Mouse (Mus musculus): ENCODE measurements around the gene Tmem140. TPM values are rescaled to one million over a fixed set of nuclear protein-coding genes. Genes with fewer than 3 reads are reported as not detected.

Tmem140 gene
- polyA plus RNA-seq, 1 experiment = not detected

GRCm38 (mm10) chr6:34887131-34887850 lies 24.3 kb downstream of the Tmem140 start:
- 56% methylated on average over 6 of the region's 6 CpGs for WGBS
- no peaks in the 10 kb centered on the region for H3K4me1 ChIP-seq (ENCODE audit: control insufficient read depth, insufficient read depth, low read length)
- H3K4me3 ChIP-seq (ENCODE audit: insufficient read depth, low read depth, low read length) = no peak overlapping the region
- no peak overlapping the region for H3K27ac ChIP-seq (ENCODE audit: insufficient read depth, low read depth, low read length)
- no peak for TF ChIP-seq CTCF (IDR thresholded peaks at IDR 0.05; ENCODE audit: insufficient read depth, low read depth, low read length)
- no peak for TF ChIP-seq POLR2A (IDR thresholded peaks at IDR 0.05; ENCODE audit: insufficient read depth, low read depth, low read length)

DNA sequence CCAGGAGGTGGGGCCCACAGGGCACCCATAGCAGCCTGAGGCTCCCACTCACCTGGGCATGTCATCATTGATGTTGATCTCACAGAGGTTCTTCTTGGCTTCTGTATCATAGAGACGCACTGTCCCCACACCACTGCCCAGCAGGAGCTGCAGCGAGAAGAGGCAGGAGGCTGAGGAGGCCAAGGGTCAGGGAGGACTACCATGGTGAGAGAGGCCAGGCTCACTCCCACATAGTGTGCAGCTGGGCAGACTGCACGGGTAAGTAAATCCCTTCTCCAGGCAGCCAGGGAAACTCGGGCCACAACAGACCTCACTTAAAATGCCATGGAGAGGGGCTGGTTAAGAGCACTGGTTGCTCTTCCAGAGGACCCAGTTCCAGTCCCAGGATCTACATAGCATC lies 26.2 kb downstream of the Tmem140 start:
- H3K27ac ChIP-seq (ENCODE audit: insufficient read depth, low read depth, low read length) = no peak overlapping the region
- TF ChIP-seq CTCF (IDR thresholded peaks at IDR 0.05; ENCODE audit: insufficient read depth, low read depth, low read length) = no peak
- TF ChIP-seq POLR2A (IDR thresholded peaks at IDR 0.05; ENCODE audit: insufficient read depth, low read depth, low read length) = no peak
- no peak overlapping the region for H3K4me3 ChIP-seq (ENCODE audit: insufficient read depth, low read depth, low read length)
- WGBS = 74% methylated on average over 4 of the region's 4 CpGs
- H3K4me1 ChIP-seq (ENCODE audit: control insufficient read depth, insufficient read depth, low read length) = no peaks in the 10 kb centered on the region

- peaks cover 10% of the 10 kb centered on the region for H3K4me1 ChIP-seq (ENCODE audit: control insufficient read depth, insufficient read depth, low read length)
- H3K27ac ChIP-seq (ENCODE audit: insufficient read depth, low read depth, low read length) = no peak overlapping the region
- WGBS = 95% methylated on average over 7 of the region's 7 CpGs
- TF ChIP-seq CTCF (IDR thresholded peaks at IDR 0.05; ENCODE audit: insufficient read depth, low read depth, low read length) (no peak), POLR2A (IDR thresholded peaks at IDR 0.05; ENCODE audit: insufficient read depth, low read depth, low read length) (no peak)
- H3K4me3 ChIP-seq (ENCODE audit: insufficient read depth, low read depth, low read length) = no peak overlapping the region
These were observed 32.6 kb downstream of the Tmem140 start for GRCm38 (mm10) chr6:34895569-34895968.

GRCm38 (mm10) chr6:34896168-34896780 lies 33.3 kb downstream of the Tmem140 start:
- no peak overlapping the region for H3K4me3 ChIP-seq (ENCODE audit: insufficient read depth, low read depth, low read length)
- H3K27ac ChIP-seq (ENCODE audit: insufficient read depth, low read depth, low read length) = no peak overlapping the region
- peaks cover 10% of the 10 kb centered on the region for H3K4me1 ChIP-seq (ENCODE audit: control insufficient read depth, insufficient read depth, low read length)
- no peak for TF ChIP-seq CTCF (IDR thresholded peaks at IDR 0.05; ENCODE audit: insufficient read depth, low read depth, low read length)
- no peak for TF ChIP-seq POLR2A (IDR thresholded peaks at IDR 0.05; ENCODE audit: insufficient read depth, low read depth, low read length)
- 69% methylated on average over 16 of the region's 16 CpGs for WGBS

- Histone ChIP-seq H3K4me3 (ENCODE audit: insufficient read depth, low read depth, low read length) (no peak overlapping the region), H3K4me1 (ENCODE audit: control insufficient read depth, insufficient read depth, low read length) (peaks cover 14% of the 10 kb centered on the region), H3K27ac (ENCODE audit: insufficient read depth, low read depth, low read length) (no peak overlapping the region)
- TF ChIP-seq POLR2A (IDR thresholded peaks at IDR 0.05; ENCODE audit: insufficient read depth, low read depth, low read length) (no peak), CTCF (IDR thresholded peaks at IDR 0.05; ENCODE audit: insufficient read depth, low read depth, low read length) (no peak)
- WGBS = 91% methylated on average over 2 of the region's 2 CpGs
These were observed 36.2 kb downstream of the Tmem140 start for GRCm38 (mm10) chr6:34899127-34899526.

GRCm38 (mm10) chr6:34900990-34901389 lies 38.0 kb downstream of the Tmem140 start:
- no peak overlapping the region for H3K27ac ChIP-seq (ENCODE audit: insufficient read depth, low read depth, low read length)
- 81% methylated on average over 2 of the region's 2 CpGs for WGBS
- peaks cover 8% of the 10 kb centered on the region for H3K4me1 ChIP-seq (ENCODE audit: control insufficient read depth, insufficient read depth, low read length)

DNA sequence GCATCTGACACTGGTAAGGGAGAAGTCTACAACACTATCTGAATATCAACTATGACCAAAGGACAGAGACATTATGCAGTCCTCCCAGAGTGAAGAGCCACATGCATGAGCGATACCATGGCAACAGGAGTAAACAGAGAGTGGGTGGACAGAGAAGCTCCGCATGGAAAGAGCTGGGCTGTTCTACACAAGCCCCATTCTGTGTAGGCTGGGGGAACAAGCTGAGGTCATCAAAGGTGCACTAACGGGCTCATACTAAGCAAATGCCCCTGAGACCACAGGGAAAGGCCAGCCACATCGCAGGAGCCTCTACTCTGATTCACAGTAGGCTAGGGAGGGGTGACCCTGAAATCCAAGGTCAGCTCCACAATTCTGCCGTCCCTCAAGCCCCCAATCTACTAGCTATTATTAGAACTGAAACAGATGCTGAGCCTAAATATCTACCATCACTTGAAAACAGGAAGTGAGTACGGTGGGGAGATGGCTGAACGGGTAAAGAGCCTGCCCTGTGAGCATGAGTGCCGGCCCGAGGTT lies 39.0 kb downstream of the Tmem140 start:
- TF ChIP-seq CTCF (IDR thresholded peaks at IDR 0.05; ENCODE audit: insufficient read depth, low read depth, low read length) (no peak), POLR2A (IDR thresholded peaks at IDR 0.05; ENCODE audit: insufficient read depth, low read depth, low read length) (no peak)
- 44% methylated on average over 9 of the region's 9 CpGs for WGBS
- H3K27ac ChIP-seq (ENCODE audit: insufficient read depth, low read depth, low read length) = no peak overlapping the region
- H3K4me1 ChIP-seq (ENCODE audit: control insufficient read depth, insufficient read depth, low read length) = peaks cover 5% of the 10 kb centered on the region; the same call in 1 of the 2 replicates
- H3K4me3 ChIP-seq (ENCODE audit: insufficient read depth, low read depth, low read length) = no peak overlapping the region

More at GRCm38 (mm10) chr6:34900990-34901389, 38.0 kb downstream of the Tmem140 start:
- H3K4me3 ChIP-seq (ENCODE audit: insufficient read depth, low read depth, low read length) = no peak overlapping the region
- TF ChIP-seq POLR2A (IDR thresholded peaks at IDR 0.05; ENCODE audit: insufficient read depth, low read depth, low read length) (no peak), CTCF (IDR thresholded peaks at IDR 0.05; ENCODE audit: insufficient read depth, low read depth, low read length) (no peak)

DNA sequence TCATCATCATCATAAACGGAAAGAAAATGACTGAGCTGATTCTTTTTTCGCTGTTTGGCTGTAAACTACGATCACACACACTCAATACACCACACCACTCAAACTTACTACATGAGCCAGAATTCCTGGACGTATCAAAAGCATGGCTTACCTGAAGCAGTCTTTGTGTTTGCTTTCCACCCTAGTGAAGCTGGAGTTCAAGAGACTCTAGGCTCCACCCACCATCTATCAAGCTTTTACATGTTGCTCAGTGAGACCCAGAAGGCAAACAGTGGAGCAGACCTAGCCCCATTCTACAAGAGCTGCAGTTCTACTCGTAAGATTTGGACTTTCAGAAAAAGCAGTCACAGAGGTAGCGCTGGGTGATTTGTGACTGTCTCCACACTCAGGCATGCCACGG lies 39.6 kb downstream of the Tmem140 start:
- Histone ChIP-seq H3K27ac (ENCODE audit: insufficient read depth, low read depth, low read length) (no peak overlapping the region), H3K4me1 (ENCODE audit: control insufficient read depth, insufficient read depth, low read length) (peaks cover 10% of the 10 kb centered on the region; the same call in 1 of the 2 replicates), H3K4me3 (ENCODE audit: insufficient read depth, low read depth, low read length) (no peak overlapping the region)
- 93% methylated on average over 7 of the region's 7 CpGs for WGBS
- no peak for TF ChIP-seq CTCF (IDR thresholded peaks at IDR 0.05; ENCODE audit: insufficient read depth, low read depth, low read length)
- no peak for TF ChIP-seq POLR2A (IDR thresholded peaks at IDR 0.05; ENCODE audit: insufficient read depth, low read depth, low read length)

GRCm38 (mm10) chr6:34903441-34903840 lies 40.5 kb downstream of the Tmem140 start:
- H3K4me1 ChIP-seq (ENCODE audit: control insufficient read depth, insufficient read depth, low read length) = peaks cover 16% of the 10 kb centered on the region
- no peak overlapping the region for H3K4me3 ChIP-seq (ENCODE audit: insufficient read depth, low read depth, low read length)
- 88% methylated on average over 5 of the region's 5 CpGs for WGBS
- H3K27ac ChIP-seq (ENCODE audit: insufficient read depth, low read depth, low read length) = no peak overlapping the region
- no peak for TF ChIP-seq POLR2A (IDR thresholded peaks at IDR 0.05; ENCODE audit: insufficient read depth, low read depth, low read length)
- TF ChIP-seq CTCF (IDR thresholded peaks at IDR 0.05; ENCODE audit: insufficient read depth, low read depth, low read length) = no peak
